Mouse (Mus musculus) neural tube, embryonic 14.5 days (tissue): ENCODE results near the gene Zfp651. TPM values are rescaled to one million over a fixed set of nuclear protein-coding genes. Genes with fewer than 3 reads are reported as not detected.

Experiments
- ATAC-seq: fragments of 200-750 bp; cut with Nextera tagmentation; 2 replicates; pipeline ENCODE4 v1.8.0; 2017; ENCODE audit warnings: low read depth, mild to moderate bottlenecking, moderate TSS enrichment, moderate library complexity
- H3K27ac ChIP-seq: fragments of 300-500 bp; sonication (generic); 2 replicates; pipeline ENCODE4 v1.5.1; 2014; ENCODE audit warnings: low read depth, mild to moderate bottlenecking, control low read depth, low read length, moderate library complexity, mixed read lengths
- H3K27me3 ChIP-seq: fragments of 300-500 bp; sonication (generic); 2 replicates; pipeline ENCODE4 v1.6.1; 2014; ENCODE audit warnings: low read length; ENCODE audit not compliant: control insufficient read depth, insufficient read depth
- H3K36me3 ChIP-seq: fragments of 300-500 bp; sonication (generic); 2 replicates; pipeline ENCODE4 v1.6.1; 2014; ENCODE audit warnings: low read length, mixed read lengths; ENCODE audit not compliant: control insufficient read depth, insufficient read depth
- H3K4me1 ChIP-seq: fragments of 300-500 bp; sonication (generic); 2 replicates; pipeline ENCODE4 v1.6.1; 2014; ENCODE audit warnings: low read length; ENCODE audit not compliant: control insufficient read depth, insufficient read depth
- H3K4me2 ChIP-seq: fragments of 300-500 bp; sonication (generic); 2 replicates; pipeline ENCODE4 v1.6.1; 2014; ENCODE audit warnings: mild to moderate bottlenecking, low read depth, low read length, control low read depth
- H3K4me3 ChIP-seq: fragments of 300-500 bp; sonication (generic); 2 replicates; pipeline ENCODE4 v1.5.1; 2014; ENCODE audit warnings: low read depth, low read length, control low read depth, mixed read lengths
- H3K9ac ChIP-seq: fragments of 300-500 bp; sonication (generic); replicated peaks from 2 replicates; pipeline ENCODE4 v1.6.1; 2014; ENCODE audit warnings: low read depth, mild to moderate bottlenecking, control low read depth, low read length, mixed read lengths
- H3K9me3 ChIP-seq: fragments of 300-500 bp; sonication (generic); 2 replicates; pipeline ENCODE4 v1.6.1; 2016; ENCODE audit warnings: low read length; ENCODE audit not compliant: control insufficient read depth
- WGBS: fragments of 180-500 bp; shearing (Covaris S2); extraction: QIAGEN DNeasy Blood & Tissue Kit; methylation state at CpG from one replicate; pipeline ENCODE4 v1.1.7; 2014; 5-methylcytosine and 5-hydroxymethylcytosine counted together
- polyA plus RNA-seq: library from polyadenylated mRNA; unstranded; fragments of >200 nt; fragmentation: Nextera tagmentation; extraction: Ambion mirVana; gene quantifications from 2 replicates; pipeline ENCODE4 v1.2.1, GENCODE M21; 2014

Zfp651 gene
- polyA plus RNA-seq, 1 experiment from 2014 or later = 15.7 TPM

DNA sequence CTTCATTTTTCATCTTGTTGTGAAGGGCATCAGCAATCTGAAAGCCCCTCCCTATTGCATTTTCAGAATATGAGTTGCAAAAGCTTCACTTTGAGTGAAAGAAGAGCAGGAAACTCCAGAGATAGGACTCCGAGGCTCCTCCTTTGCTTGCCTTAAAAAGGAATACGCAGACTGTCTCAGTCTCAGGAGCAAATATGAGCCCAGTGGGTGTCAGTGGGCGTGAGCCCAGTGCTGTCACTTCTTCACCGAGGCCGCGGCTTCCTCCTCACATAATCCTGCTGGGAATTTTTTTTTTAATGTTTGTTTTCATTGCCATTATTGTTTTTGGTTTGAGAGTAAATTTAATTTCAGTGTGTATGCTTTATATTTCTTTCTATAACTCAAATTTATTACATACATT lies 18.6 kb upstream of the Zfp651 start:
- Histone ChIP-seq H3K4me3 (no peak overlapping the region), H3K36me3 (peaks cover 48% of the 10 kb centered on the region)

DNA sequence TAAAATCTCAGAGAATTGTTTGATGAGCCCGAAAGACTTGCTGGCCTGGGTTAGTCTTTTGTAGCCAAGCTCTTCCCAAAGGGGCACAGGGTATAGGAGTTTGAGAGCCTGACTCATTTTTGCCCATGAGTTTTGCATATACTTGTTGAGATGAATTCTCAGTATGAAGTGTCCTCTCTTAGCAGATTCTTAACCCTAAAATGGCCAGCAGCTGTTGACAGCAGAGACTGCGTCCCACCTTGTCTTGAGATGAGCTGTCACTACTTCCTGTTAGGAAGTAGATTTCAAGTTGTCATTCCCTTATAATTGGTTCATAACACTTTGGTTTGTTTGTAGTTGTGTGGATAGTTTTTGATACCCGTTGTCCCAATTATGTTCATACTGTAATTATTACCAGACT lies 18.0 kb upstream of the Zfp651 start:
- WGBS = 95% methylated on average over 3 of the region's 3 CpGs

More for the DNA sequence above, 18.6 kb upstream of the Zfp651 start:
- H3K27ac ChIP-seq = no peak overlapping the region
- H3K9ac ChIP-seq = no peak overlapping the region
- ATAC-seq = no peak
- H3K4me1 ChIP-seq = no peaks in the 10 kb centered on the region
- 86% methylated on average over 6 of the region's 6 CpGs for WGBS
- no peaks in the 10 kb centered on the region for H3K9me3 ChIP-seq
- no peak overlapping the region for H3K4me2 ChIP-seq
- no peaks in the 10 kb centered on the region for H3K27me3 ChIP-seq

DNA sequence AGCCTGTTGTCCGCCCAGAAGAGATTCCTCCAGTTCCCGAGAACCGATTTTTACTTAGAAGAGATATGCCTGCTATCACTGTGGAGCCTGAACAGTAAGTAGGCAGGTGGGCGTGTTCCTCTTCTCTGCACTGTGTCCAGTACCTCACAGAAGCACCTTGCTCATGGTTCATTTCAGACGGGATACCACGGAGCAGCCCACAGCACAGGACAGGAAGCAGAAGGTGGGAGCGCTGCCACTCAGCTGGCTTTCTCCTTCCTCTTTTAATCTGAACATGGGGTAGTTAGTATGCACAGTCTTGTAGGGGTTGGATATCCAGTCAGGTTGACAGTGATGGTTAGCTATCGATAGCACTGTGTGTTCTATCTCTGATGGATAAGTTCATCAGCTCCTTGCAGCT lies 15.1 kb upstream of the Zfp651 start:
- Histone ChIP-seq H3K9me3 (no peaks in the 10 kb centered on the region), H3K4me2 (no peak overlapping the region), H3K4me3 (no peak overlapping the region), H3K27me3 (no peaks in the 10 kb centered on the region), H3K36me3 (peaks cover 82% of the 10 kb centered on the region), H3K9ac (no peak overlapping the region), H3K27ac (no peak overlapping the region), H3K4me1 (no peaks in the 10 kb centered on the region)
- no peak for ATAC-seq
- WGBS = 93% methylated on average over 8 of the region's 8 CpGs

More for the DNA sequence above, 18.0 kb upstream of the Zfp651 start:
- Histone ChIP-seq H3K27ac (no peak overlapping the region), H3K4me2 (no peak overlapping the region), H3K27me3 (no peaks in the 10 kb centered on the region), H3K9me3 (no peaks in the 10 kb centered on the region), H3K36me3 (peaks cover 54% of the 10 kb centered on the region), H3K9ac (no peak overlapping the region), H3K4me1 (no peaks in the 10 kb centered on the region), H3K4me3 (no peak overlapping the region)
- no peak for ATAC-seq

DNA sequence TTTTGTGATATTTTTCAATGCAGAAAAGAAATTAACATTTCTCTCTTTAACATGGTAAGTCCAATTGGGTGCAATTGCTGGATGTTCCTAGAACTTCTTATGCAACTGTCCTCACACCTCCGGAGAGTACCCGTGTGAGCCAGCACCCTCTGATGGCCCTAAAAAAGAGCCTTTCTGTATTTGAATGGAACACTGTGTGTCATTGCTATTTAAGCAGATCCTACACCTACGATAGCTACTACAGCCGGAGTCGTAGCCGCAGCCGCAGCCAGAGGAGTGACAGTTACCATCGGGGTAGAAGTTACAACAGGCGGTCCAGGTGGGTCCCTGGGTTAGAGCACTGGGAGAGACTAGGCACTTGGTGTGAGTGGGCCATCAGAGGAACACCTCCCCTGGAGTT lies 6.4 kb upstream of the Zfp651 start:
- no peaks in the 10 kb centered on the region for H3K27me3 ChIP-seq
- ATAC-seq = no peak
- no peak overlapping the region for H3K27ac ChIP-seq
- H3K9me3 ChIP-seq = no peaks in the 10 kb centered on the region
- whole genome bisulfite sequencing = 94% methylated on average over 9 of the region's 9 CpGs
- H3K4me1 ChIP-seq = 0 out of 2 replicates have a peak, but pooled peaks cover 3% of the 10 kb centered on the region
- peaks cover 76% of the 10 kb centered on the region for H3K36me3 ChIP-seq
- no peak overlapping the region for H3K4me2 ChIP-seq
- no peak overlapping the region for H3K4me3 ChIP-seq
- H3K9ac ChIP-seq = no peak overlapping the region

DNA sequence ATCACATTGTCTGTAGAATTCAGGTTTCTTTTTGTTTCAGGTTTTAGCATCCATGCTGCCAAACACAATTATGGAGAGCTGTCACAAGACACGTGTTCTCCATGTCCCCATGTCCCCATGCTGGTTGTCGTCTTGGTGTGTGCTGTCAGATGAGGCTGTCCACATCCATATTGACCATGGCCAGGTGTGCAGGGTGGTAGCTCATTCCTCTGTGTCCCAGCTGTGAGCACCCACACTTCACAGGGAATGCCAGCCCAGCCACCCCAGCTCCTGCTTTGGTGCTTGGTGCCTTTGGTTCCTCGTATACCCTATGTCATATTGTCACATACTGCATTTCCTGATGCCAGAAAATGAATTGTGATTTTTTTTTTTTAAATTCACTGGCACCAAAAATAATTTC lies 4.5 kb upstream of the Zfp651 start:
- H3K4me3 ChIP-seq = no peak overlapping the region
- no peaks in the 10 kb centered on the region for H3K9me3 ChIP-seq
- no peaks in the 10 kb centered on the region for H3K27me3 ChIP-seq
- 0 out of 2 replicates have a peak, but pooled peaks cover 12% of the 10 kb centered on the region for H3K4me1 ChIP-seq
- H3K27ac ChIP-seq = no peak overlapping the region
- no peak overlapping the region for H3K9ac ChIP-seq
- H3K36me3 ChIP-seq = peaks cover 60% of the 10 kb centered on the region
- no peak for ATAC-seq
- WGBS = 93% methylated on average over 3 of the region's 3 CpGs
- no peak overlapping the region for H3K4me2 ChIP-seq

DNA sequence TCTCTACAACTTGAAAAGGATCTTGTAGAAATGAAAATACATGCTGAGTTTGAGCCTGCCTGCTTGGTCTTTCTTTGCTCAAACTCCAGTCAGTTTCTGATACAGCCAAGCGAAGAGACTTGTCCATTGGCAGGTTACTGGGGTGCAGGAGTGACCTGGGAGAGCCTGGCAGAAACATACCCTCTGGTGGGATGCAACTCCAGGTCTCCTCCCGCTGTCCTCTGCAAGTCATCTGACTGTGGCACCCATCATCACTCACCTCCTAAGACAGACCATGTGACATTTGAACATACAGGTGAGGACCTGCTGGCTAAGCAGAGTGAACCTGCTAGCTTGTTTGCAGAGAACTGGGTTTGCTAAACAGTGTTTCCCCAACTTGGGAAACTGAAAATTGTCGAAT lies 2.3 kb upstream of the Zfp651 start:
- H3K27me3 ChIP-seq = no peaks in the 10 kb centered on the region
- H3K4me3 ChIP-seq = no peak overlapping the region
- H3K9me3 ChIP-seq = no peaks in the 10 kb centered on the region
- H3K9ac ChIP-seq = no peak overlapping the region
- no peak for ATAC-seq
- peaks cover 26% of the 10 kb centered on the region for H3K4me1 ChIP-seq
- H3K4me2 ChIP-seq = no peak overlapping the region
- WGBS = 88% methylated on average over 3 of the region's 3 CpGs
- peaks cover 38% of the 10 kb centered on the region for H3K36me3 ChIP-seq
- no peak overlapping the region for H3K27ac ChIP-seq

DNA sequence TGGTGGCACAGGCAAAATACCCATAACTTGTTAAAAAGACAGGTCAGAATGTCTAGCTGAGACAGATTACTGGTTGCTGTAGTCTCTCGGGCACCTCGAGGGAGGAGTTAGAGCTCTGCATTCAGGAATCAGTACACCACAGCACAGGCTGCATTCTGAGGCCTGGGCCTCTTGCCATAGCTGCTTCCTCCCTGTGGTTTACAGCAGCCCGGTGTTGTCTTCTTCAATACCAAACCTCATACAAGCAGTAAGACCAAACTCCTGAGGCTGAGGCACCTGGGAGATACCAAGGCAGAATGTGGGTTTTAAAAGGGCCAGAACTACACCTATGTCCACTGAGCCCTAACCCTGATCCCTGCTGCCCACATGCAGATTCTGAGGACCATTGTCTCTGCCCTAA lies 1.7 kb upstream of the Zfp651 start:
- 62% methylated on average over 3 of the region's 3 CpGs for WGBS
- Histone ChIP-seq H3K27me3 (no peaks in the 10 kb centered on the region), H3K4me3 (no peak overlapping the region), H3K27ac (no peak overlapping the region), H3K9me3 (no peaks in the 10 kb centered on the region), H3K4me2 (no peak overlapping the region), H3K36me3 (peaks cover 32% of the 10 kb centered on the region), H3K9ac (no peak overlapping the region), H3K4me1 (peaks cover 26% of the 10 kb centered on the region)
- no peak for ATAC-seq

DNA sequence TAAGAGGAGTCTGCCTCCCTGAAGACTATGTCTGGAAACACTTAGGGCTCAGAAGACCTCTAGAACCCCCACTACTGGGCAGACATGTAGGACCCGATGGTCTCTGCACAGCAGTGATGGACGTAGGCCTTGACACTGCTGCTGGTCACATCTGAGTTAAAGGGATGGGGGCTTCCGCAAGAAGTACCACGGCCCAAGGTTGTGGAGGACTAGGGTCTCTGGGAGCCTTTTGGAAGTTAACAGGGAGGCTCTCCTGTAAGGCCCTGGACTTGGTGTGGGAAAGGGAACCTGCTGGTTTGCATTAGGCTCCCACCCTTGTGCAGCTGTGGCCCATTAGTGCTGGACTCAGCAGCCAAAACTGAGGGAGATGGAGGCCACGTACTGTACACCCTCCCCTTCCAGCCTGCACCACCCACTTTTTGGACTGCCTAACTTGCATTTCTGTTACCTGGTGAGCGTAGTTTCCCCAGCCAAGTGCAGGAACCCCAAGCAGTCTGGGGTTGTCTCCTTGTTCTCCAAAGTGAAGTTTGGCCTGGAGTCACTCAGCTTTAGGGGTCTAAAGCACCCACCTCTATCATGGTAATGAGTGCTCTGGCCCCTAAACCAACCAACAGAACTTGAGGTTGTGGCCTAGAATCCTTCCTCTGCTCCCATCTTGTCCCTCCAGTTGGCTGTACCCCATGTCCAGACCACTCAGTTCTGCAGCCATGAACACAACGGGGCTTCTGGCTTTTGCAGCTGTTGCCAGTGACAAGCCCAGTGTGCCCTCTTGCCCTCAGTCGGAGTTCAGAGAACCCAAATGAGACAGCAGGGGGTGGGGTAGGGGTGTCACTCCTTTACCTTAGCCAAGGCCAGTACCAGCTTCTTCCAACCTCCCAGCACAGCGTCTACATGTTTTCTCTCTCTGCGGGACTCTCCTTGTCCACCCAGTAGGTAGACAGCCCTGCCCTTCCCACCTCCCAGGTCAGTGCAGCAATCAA lies 1.0 kb upstream of the Zfp651 start:
- Histone ChIP-seq H3K4me1 (peaks cover 26% of the 10 kb centered on the region), H3K9ac (peak overlapping the region; percentile 94), H3K36me3 (peaks cover 29% of the 10 kb centered on the region), H3K27me3 (no peaks in the 10 kb centered on the region), H3K27ac (no peak overlapping the region), H3K9me3 (no peaks in the 10 kb centered on the region), H3K4me3 (peak overlapping the region; percentile 96), H3K4me2 (peak overlapping the region; percentile 77)
- 61% methylated on average over 10 of the region's 10 CpGs for WGBS
- ATAC-seq = no peak

DNA sequence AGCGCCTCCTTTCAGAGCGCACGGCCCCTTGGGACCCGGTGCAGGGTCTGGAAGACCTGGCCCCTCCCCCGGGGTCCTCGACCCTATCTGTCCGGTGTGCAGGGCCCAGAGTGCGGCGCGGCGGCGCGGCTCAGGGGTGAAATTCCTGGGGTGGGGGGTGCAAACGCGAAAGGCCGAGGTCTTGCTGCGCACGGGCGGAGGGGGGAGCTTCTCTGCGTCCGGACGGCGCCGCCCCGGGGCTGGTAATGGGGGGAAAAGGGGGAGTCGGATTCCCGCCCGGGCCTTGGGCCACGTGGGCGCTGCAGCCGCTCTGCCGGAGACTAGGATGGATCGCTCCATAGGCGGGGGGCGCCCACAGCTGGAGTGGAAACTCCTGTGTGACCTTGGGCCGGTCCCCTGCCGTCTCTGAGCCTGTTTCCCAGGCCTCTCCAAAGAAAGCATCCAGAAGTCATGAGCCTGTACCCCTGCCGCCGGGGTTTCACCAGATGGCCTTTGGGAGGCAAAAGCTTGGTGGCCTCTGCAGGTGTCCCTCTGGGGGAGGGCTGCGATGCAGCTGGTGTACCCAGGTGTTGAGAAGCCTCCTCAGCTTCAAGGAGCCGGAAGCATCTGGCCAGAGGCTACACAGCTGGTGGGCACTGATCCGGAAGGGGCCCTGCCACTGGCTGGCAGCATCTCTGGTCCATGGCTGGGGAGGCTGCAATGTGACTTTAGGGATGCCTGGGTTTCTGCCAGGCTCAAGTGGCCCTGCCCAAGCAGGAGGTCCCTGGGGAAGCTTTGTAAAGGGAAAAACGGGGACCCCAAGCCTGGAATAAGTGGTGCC lies 1.4 kb downstream of the Zfp651 start:
- ATAC-seq = peak; percentile 32
- peaks cover 26% of the 10 kb centered on the region for H3K4me1 ChIP-seq
- peak overlapping the region; percentile 94 for H3K9ac ChIP-seq
- 2% methylated on average over 42 of the region's 43 CpGs for WGBS
- H3K27me3 ChIP-seq = no peaks in the 10 kb centered on the region
- peak overlapping the region; percentile 88 for H3K27ac ChIP-seq
- no peaks in the 10 kb centered on the region for H3K9me3 ChIP-seq
- peaks cover 31% of the 10 kb centered on the region for H3K36me3 ChIP-seq
- peak overlapping the region; percentile 77 for H3K4me2 ChIP-seq
- H3K4me3 ChIP-seq = peak overlapping the region; percentile 96
